Mouse (Mus musculus) lung, postnatal 0 days (tissue): ENCODE measurements around the gene Exoc6. TPM values are rescaled to one million over a fixed set of nuclear protein-coding genes. Genes with fewer than 3 reads are reported as not detected.

Experiments used
- ATAC-seq: fragments of 200-750 bp; cut with Nextera tagmentation; 2 replicates; pipeline ENCODE4 v1.8.0; 2017; ENCODE audit warnings: moderate library complexity
- DNase-seq: peaks from one replicate; pipeline ENCODE4 v3.0.0-alpha.2; 2016; ENCODE audit warnings: low spot score
- H3K27ac ChIP-seq: fragments of 300-500 bp; sonication (generic); 2 replicates; pipeline ENCODE4 v1.5.1; 2014; ENCODE audit warnings: antibody characterized with exemption, mild to moderate bottlenecking, low read length, mixed read lengths
- H3K27me3 ChIP-seq: fragments of 300-500 bp; sonication (generic); replicated peaks from 2 replicates; pipeline ENCODE4 v1.6.1; 2014; ENCODE audit warnings: low read length, mixed read lengths; ENCODE audit not compliant: insufficient read depth
- H3K36me3 ChIP-seq: fragments of 300-500 bp; sonication (generic); 2 replicates; pipeline ENCODE4 v1.6.1; 2014; ENCODE audit warnings: low read length, mixed read lengths; ENCODE audit not compliant: insufficient read depth
- H3K4me1 ChIP-seq: fragments of 300-500 bp; sonication (generic); 2 replicates; pipeline ENCODE4 v1.6.1; 2014; ENCODE audit warnings: antibody characterized with exemption, low read depth, low read length, mixed read lengths; ENCODE audit not compliant: insufficient read depth
- H3K4me2 ChIP-seq: fragments of 300-500 bp; sonication (generic); replicated peaks from 2 replicates; pipeline ENCODE4 v1.6.1; 2014; ENCODE audit warnings: low read depth, mild to moderate bottlenecking, low read length, moderate library complexity, mixed read lengths
- H3K4me3 ChIP-seq: fragments of 300-500 bp; sonication (generic); 2 replicates; pipeline ENCODE4 v1.5.1; 2014; ENCODE audit warnings: low read depth, low read length
- H3K9ac ChIP-seq: fragments of 300-500 bp; sonication (generic); replicated peaks from 2 replicates; pipeline ENCODE4 v1.6.1; 2014; ENCODE audit warnings: low read depth, mild to moderate bottlenecking
- H3K9me3 ChIP-seq: fragments of 300-500 bp; sonication (generic); 2 replicates; pipeline ENCODE4 v1.6.1; 2016; ENCODE audit warnings: low read length, mixed read lengths
- CTCF ChIP-seq: IDR thresholded peaks from 2 replicates; pipeline ENCODE4 v1.5.1; 2016; ENCODE audit warnings: antibody characterized with exemption, mild to moderate bottlenecking
- EP300 ChIP-seq: IDR thresholded peaks from 2 replicates; pipeline ENCODE4 v1.6.1; 2016; ENCODE audit warnings: antibody characterized with exemption, mild to moderate bottlenecking, control low read depth
- WGBS: fragments of 180-500 bp; shearing (Covaris S2); extraction: QIAGEN DNeasy Blood & Tissue Kit; methylation state at CpG from one replicate; pipeline ENCODE4 v1.1.7; 2014; 5-methylcytosine and 5-hydroxymethylcytosine counted together
- polyA plus RNA-seq: library from polyadenylated mRNA; unstranded; fragments of >200 nt; fragmentation: Nextera tagmentation; extraction: Ambion mirVana; gene quantifications from 2 replicates; pipeline ENCODE4 v1.2.1, GENCODE M21; 2015

Exoc6 gene
- polyA plus RNA-seq, 1 experiment from 2014 or later = 11.3 TPM

- Histone ChIP-seq H3K27me3 (no peaks in the 10 kb centered on the region), H3K36me3 (no peaks in the 10 kb centered on the region), H3K9me3 (no peaks in the 10 kb centered on the region), H3K4me3 (no peak overlapping the region), H3K27ac (no peak overlapping the region), H3K4me1 (no peaks in the 10 kb centered on the region), H3K4me2 (no peak overlapping the region), H3K9ac (no peak overlapping the region)
- 83% methylated on average over 4 of the region's 4 CpGs for WGBS
- TF ChIP-seq EP300 (no peak), CTCF (no peak)
- ATAC-seq (no peak), DNase-seq (no peak)
Observed at GRCm38 (mm10) chr19:37615039-37615630, 64.9 kb downstream of the Exoc6 start.

- DNase-seq = no peak
- 30% methylated on average over 2 of the region's 2 CpGs for WGBS
Observed at GRCm38 (mm10) chr19:37647994-37648393, 97.8 kb downstream of the Exoc6 start.

GRCm38 (mm10) chr19:37650526-37650925 is 100.3 kb downstream of the Exoc6 start:
- 59% methylated on average over 2 of the region's 2 CpGs for WGBS
- H3K4me2 ChIP-seq = no peak overlapping the region
- no peaks in the 10 kb centered on the region for H3K27me3 ChIP-seq
- H3K27ac ChIP-seq = no peak overlapping the region
- no peak overlapping the region for H3K4me3 ChIP-seq
- DNase-seq (no peak), ATAC-seq (no peak)
- H3K9ac ChIP-seq = no peak overlapping the region
- H3K36me3 ChIP-seq = no peaks in the 10 kb centered on the region
- no peaks in the 10 kb centered on the region for H3K4me1 ChIP-seq
- TF ChIP-seq EP300 (no peak), CTCF (no peak)
- H3K9me3 ChIP-seq = no peaks in the 10 kb centered on the region

More at GRCm38 (mm10) chr19:37647994-37648393, 97.8 kb downstream of the Exoc6 start:
- H3K4me2 ChIP-seq = no peak overlapping the region
- no peaks in the 10 kb centered on the region for H3K27me3 ChIP-seq
- H3K36me3 ChIP-seq = no peaks in the 10 kb centered on the region
- no peaks in the 10 kb centered on the region for H3K4me1 ChIP-seq
- no peak overlapping the region for H3K9ac ChIP-seq
- no peak overlapping the region for H3K4me3 ChIP-seq
- no peaks in the 10 kb centered on the region for H3K9me3 ChIP-seq
- no peak for ATAC-seq
- no peak overlapping the region for H3K27ac ChIP-seq
- TF ChIP-seq EP300 = no peak
- peak; percentile 33 for TF ChIP-seq CTCF

GRCm38 (mm10) chr19:37654012-37654411 is 103.8 kb downstream of the Exoc6 start:
- Histone ChIP-seq H3K36me3 (no peaks in the 10 kb centered on the region), H3K27ac (no peak overlapping the region), H3K4me3 (no peak overlapping the region), H3K9me3 (no peaks in the 10 kb centered on the region), H3K4me1 (no peaks in the 10 kb centered on the region), H3K27me3 (no peaks in the 10 kb centered on the region), H3K9ac (no peak overlapping the region), H3K4me2 (no peak overlapping the region)
- ATAC-seq = no peak
- 42% methylated on average over 5 of the region's 5 CpGs for whole genome bisulfite sequencing
- no peak for DNase-seq
- TF ChIP-seq EP300 (no peak), CTCF (no peak)

GRCm38 (mm10) chr19:37656441-37656840 is 106.2 kb downstream of the Exoc6 start:
- H3K4me3 ChIP-seq = no peak overlapping the region
- H3K9me3 ChIP-seq = no peaks in the 10 kb centered on the region
- ATAC-seq = no peak
- no peak overlapping the region for H3K4me2 ChIP-seq
- no peak overlapping the region for H3K27ac ChIP-seq
- WGBS = 21% methylated on average over 9 of the region's 9 CpGs
- no peak for DNase-seq
- no peaks in the 10 kb centered on the region for H3K36me3 ChIP-seq
- H3K9ac ChIP-seq = no peak overlapping the region
- H3K4me1 ChIP-seq = no peaks in the 10 kb centered on the region
- H3K27me3 ChIP-seq = no peaks in the 10 kb centered on the region
- TF ChIP-seq CTCF (no peak), EP300 (no peak)

- no peaks in the 10 kb centered on the region for H3K4me1 ChIP-seq
- 67% methylated on average over 6 of the region's 6 CpGs for WGBS
- H3K27ac ChIP-seq = no peak overlapping the region
- H3K9ac ChIP-seq = no peak overlapping the region
- no peaks in the 10 kb centered on the region for H3K36me3 ChIP-seq
- H3K27me3 ChIP-seq = no peaks in the 10 kb centered on the region
- H3K4me2 ChIP-seq = no peak overlapping the region
- H3K4me3 ChIP-seq = no peak overlapping the region
- TF ChIP-seq CTCF (no peak), EP300 (no peak)
- no peaks in the 10 kb centered on the region for H3K9me3 ChIP-seq
- DNase-seq (no peak), ATAC-seq (no peak)
Observed at GRCm38 (mm10) chr19:37665256-37665655, 115.0 kb downstream of the Exoc6 start.
